Mouse (Mus musculus): ENCODE results near the gene Arsk. TPM values are rescaled to one million over a fixed set of nuclear protein-coding genes. Genes with fewer than 3 reads are reported as not detected.

Arsk gene
- polyA plus RNA-seq (2014; fragmentation: Nextera tagmentation; extraction: Ambion mirVana), result 5.0 and 5.5 TPM in 2 replicates

DNA sequence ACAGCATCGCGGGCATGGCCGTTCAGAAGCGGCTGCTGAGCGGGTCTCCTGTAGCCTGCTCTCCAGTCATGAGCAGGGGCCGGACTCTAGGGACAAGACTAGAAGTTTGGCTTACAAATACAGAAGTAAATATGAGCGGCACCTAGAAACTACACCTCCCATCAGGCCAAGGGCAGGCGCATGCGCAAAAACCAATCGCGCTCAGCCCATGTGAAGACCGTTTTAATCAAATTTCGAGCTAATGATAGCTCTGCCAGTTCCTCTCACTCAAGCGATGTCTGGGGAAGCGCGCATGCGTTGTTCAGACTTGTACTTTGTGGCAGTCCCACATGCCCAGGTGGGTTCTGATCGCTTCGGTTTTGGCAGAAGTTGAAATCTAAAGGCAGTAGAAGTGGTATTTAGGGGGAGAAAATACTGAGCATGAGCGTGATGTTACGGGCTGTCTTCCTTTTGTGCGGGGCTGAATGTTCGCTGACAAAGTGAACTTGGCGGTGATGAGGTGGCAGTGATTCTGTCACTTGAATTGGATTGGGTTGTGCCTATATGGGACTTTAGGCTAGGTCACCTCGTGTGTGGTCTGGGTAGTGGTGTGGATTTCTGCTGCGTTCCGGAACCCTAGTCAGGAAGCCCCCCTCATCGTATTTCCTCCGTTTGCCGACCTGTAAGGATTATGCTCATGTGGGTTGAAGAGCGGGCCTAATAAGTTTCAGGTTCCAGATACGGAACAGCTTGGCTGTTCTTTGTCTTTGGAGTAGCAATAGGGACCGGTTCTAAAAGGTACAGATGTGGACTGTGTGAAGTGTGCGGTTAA is at the start of gene Arsk, which contains the start of gene Ttc37:
Gene Arsk, minus strand, starts transcription at position 168 of the 811 bp plus-strand sequence.
Gene Ttc37, plus strand, starts transcription at position 242 of the 811 bp plus-strand sequence.
- Histone ChIP-seq H3K4me1 (replicated peaks; ENCODE audit: control insufficient read depth, insufficient read depth, low read length) (no peaks in the 10 kb centered on the region), H3K4me3 (ENCODE audit: low read depth, low read length) (peak within 1 kb of the TSS; percentile 65), H3K27me3 (ENCODE audit: control insufficient read depth, insufficient read depth, low read length) (no peaks in the 10 kb centered on the region), H3K9ac (ENCODE audit: low read depth, low read length) (peak within 1 kb of the TSS; percentile 67), H3K9me3 (ENCODE audit: control insufficient read depth, low read length) (no peaks in the 10 kb centered on the region), H3K4me2 (replicated peaks; ENCODE audit: low read depth, low read length) (peak within 1 kb of the TSS; percentile 64), H3K36me3 (ENCODE audit: control insufficient read depth, insufficient read depth, low read length) (no peaks in the 10 kb centered on the region), H3K27ac (ENCODE audit: low read depth, low read length) (peak within 1 kb of the TSS; percentile 42; the same call in 1 of the 2 replicates)
- peak; percentile 96 for DNase-seq (ENCODE audit: low spot score)
- ATAC-seq (ENCODE audit: low FRiP score), result peak; percentile 96
- WGBS, result 2% methylated on average over 34 of the region's 34 CpGs

DNA sequence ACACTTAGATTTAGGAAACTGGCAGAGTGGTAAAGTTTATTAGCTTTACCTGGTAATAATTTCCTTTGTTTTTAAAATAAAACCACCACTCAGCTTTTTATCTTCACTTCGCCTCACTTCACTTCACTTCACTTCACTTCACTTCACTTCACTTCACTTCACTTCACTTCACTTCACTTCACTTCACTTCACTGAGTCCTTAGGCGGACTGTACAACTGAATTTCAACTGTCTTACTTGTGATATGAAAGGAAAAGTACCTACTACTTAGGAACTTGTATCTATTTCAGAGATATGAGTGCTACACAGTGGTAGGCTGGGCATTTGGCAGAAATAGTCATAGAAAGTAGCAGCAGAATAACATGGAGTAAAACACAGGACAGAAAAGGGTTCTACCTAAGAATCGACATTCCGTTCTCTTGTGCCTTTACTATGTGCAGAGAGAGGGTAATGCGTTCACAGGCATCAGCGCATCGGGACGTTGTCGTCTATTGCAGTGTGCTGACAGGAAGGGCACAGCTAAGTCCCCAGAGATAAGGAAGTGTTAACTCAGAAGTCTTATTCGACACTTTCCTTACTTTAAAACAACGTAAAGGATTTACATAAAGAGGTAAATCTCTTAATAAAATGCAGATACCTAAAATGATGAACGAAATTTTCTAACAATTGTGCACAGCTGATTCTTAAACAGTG is 42.8 kb upstream of the Arsk start:
- 92% methylated on average over 12 of the region's 12 CpGs for WGBS
- DNase-seq (ENCODE audit: low spot score), result no peak
- no peak for ATAC-seq (ENCODE audit: low FRiP score)
- Histone ChIP-seq H3K4me1 (replicated peaks; ENCODE audit: control insufficient read depth, insufficient read depth, low read length) (no peaks in the 10 kb centered on the region), H3K27me3 (ENCODE audit: control insufficient read depth, insufficient read depth, low read length) (no peaks in the 10 kb centered on the region), H3K9ac (ENCODE audit: low read depth, low read length) (no peak overlapping the region), H3K36me3 (ENCODE audit: control insufficient read depth, insufficient read depth, low read length) (no peaks in the 10 kb centered on the region), H3K4me3 (ENCODE audit: low read depth, low read length) (no peak overlapping the region), H3K27ac (ENCODE audit: low read depth, low read length) (no peak overlapping the region), H3K9me3 (ENCODE audit: control insufficient read depth, low read length) (no peaks in the 10 kb centered on the region), H3K4me2 (replicated peaks; ENCODE audit: low read depth, low read length) (no peak overlapping the region)

DNA sequence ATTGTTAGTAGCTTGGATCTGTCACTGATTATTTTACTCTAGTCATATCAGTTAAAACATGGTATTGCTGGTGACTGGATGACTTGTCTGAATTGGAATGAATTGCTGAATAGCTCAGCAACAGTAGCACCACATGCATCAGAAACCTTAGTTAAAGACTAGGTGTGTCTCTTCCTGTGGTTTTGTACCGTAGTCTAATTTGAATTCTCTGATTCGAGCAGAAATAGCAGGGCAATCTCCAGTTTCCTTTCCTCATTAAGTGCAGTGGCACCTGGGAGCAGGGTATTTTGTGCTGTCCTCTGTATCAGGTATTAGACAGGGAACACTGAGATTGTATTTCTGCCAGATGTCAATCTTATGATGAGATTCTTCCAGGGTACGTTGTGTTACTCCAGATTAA is 40.4 kb upstream of the Arsk start:
- Histone ChIP-seq H3K36me3 (ENCODE audit: control insufficient read depth, insufficient read depth, low read length) (no peaks in the 10 kb centered on the region), H3K4me3 (ENCODE audit: low read depth, low read length) (no peak overlapping the region), H3K9me3 (ENCODE audit: control insufficient read depth, low read length) (no peaks in the 10 kb centered on the region), H3K9ac (ENCODE audit: low read depth, low read length) (no peak overlapping the region), H3K4me1 (replicated peaks; ENCODE audit: control insufficient read depth, insufficient read depth, low read length) (no peaks in the 10 kb centered on the region), H3K4me2 (replicated peaks; ENCODE audit: low read depth, low read length) (no peak overlapping the region), H3K27me3 (ENCODE audit: control insufficient read depth, insufficient read depth, low read length) (no peaks in the 10 kb centered on the region), H3K27ac (ENCODE audit: low read depth, low read length) (no peak overlapping the region)
- ATAC-seq (ENCODE audit: low FRiP score) (no peak), DNase-seq (ENCODE audit: low spot score) (no peak)
- whole genome bisulfite sequencing, result 88% methylated on average over 3 of the region's 3 CpGs

DNA sequence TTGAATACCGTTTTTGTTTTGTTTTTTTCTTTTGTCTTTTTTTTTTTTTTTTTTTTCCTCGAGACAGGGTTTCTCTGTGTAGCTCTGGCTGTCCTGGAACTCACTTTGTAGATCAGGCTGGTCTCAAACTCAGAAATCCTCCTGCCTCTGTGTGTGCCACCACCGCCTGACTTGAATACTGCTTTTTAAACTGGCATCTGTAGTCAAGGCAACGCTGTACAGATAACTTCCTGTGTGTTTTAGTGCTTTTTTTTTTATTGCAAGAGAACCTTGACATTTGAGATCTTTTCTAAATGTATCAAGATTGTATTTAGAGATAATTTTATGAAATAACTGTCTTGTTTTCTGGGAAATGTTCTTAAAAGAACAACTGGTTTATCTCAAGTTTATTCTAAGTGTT is 34.0 kb upstream of the Arsk start:
- no peaks in the 10 kb centered on the region for H3K27me3 ChIP-seq (ENCODE audit: control insufficient read depth, insufficient read depth, low read length)
- H3K4me1 ChIP-seq (replicated peaks; ENCODE audit: control insufficient read depth, insufficient read depth, low read length), result no peaks in the 10 kb centered on the region
- H3K27ac ChIP-seq (ENCODE audit: low read depth, low read length), result no peak overlapping the region
- no peak overlapping the region for H3K4me3 ChIP-seq (ENCODE audit: low read depth, low read length)
- 92% methylated on average over 4 of the region's 4 CpGs for WGBS
- DNase-seq (ENCODE audit: low spot score), result no peak
- no peak overlapping the region for H3K4me2 ChIP-seq (replicated peaks; ENCODE audit: low read depth, low read length)
- no peak for ATAC-seq (ENCODE audit: low FRiP score)
- H3K9me3 ChIP-seq (ENCODE audit: control insufficient read depth, low read length), result no peaks in the 10 kb centered on the region
- no peak overlapping the region for H3K9ac ChIP-seq (ENCODE audit: low read depth, low read length)
- no peaks in the 10 kb centered on the region for H3K36me3 ChIP-seq (ENCODE audit: control insufficient read depth, insufficient read depth, low read length)

DNA sequence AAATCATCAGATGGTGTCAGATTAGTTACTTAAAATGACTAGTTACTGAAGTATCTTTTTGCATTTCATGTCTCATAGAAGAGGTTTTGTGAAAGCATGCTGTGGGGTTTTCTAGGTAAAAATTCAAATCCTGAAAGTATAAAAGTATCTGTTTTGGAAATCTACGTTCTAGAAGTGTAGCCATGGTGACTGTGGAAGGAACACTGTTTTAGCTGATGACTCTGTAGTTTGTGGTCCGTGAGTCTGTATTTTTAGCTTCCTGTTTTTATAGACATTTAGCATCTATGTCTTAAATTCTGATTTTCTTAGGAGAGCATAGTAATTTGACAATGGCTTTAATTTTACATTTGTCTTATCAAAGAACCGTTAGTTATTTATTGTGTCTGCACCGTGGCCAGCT is 30.3 kb upstream of the Arsk start:
- Histone ChIP-seq H3K36me3 (ENCODE audit: control insufficient read depth, insufficient read depth, low read length) (0 out of 2 replicates have a peak, but pooled peaks cover 2% of the 10 kb centered on the region), H3K4me3 (ENCODE audit: low read depth, low read length) (no peak overlapping the region), H3K9ac (ENCODE audit: low read depth, low read length) (no peak overlapping the region), H3K4me2 (replicated peaks; ENCODE audit: low read depth, low read length) (no peak overlapping the region), H3K4me1 (replicated peaks; ENCODE audit: control insufficient read depth, insufficient read depth, low read length) (no peaks in the 10 kb centered on the region), H3K27me3 (ENCODE audit: control insufficient read depth, insufficient read depth, low read length) (no peaks in the 10 kb centered on the region), H3K27ac (ENCODE audit: low read depth, low read length) (no peak overlapping the region), H3K9me3 (ENCODE audit: control insufficient read depth, low read length) (no peaks in the 10 kb centered on the region)
- ATAC-seq (ENCODE audit: low FRiP score) (no peak), DNase-seq (ENCODE audit: low spot score) (no peak)
- WGBS, result 94% methylated on average over 4 of the region's 4 CpGs

DNA sequence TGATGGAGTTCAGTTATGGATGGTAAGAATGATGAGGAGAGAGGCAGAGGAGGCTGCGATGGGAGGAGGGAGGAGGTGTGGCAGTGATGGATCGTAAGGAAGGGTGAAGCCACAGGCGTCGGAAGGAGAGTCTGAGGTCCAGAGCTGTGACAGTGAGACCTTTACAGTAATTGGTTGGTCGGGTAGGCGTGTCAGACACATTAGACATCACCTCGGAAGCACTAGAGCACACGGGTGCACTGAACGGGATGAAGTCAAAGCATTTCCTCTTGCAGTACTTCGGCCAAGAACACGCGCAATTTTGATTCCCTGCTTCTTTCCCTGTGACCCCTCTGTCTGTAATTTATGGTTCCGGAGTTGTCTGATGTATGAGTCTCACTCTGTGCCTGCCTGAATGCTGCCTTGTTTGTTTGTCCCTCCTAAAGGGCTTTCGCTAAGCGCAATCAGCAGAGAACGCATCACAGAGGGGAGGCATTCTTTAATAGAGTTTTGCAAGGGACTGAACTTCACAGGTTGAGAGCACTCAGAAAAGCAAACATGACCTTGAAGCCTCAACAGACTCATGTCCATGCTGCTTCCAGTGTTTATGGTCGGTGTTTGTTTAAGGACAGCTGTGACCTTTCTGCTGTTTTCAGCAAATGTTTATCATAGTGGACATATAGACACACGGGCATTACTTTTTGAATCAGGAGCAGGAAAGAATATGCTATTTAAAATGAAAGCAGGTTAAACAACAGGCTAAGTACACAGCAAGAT is 10.8 kb upstream of the Arsk start:
- WGBS, result 92% methylated on average over 18 of the region's 18 CpGs
- Histone ChIP-seq H3K9ac (ENCODE audit: low read depth, low read length) (no peak overlapping the region), H3K9me3 (ENCODE audit: control insufficient read depth, low read length) (no peaks in the 10 kb centered on the region), H3K36me3 (ENCODE audit: control insufficient read depth, insufficient read depth, low read length) (no peaks in the 10 kb centered on the region), H3K4me1 (replicated peaks; ENCODE audit: control insufficient read depth, insufficient read depth, low read length) (no peaks in the 10 kb centered on the region), H3K27ac (ENCODE audit: low read depth, low read length) (no peak overlapping the region), H3K4me2 (replicated peaks; ENCODE audit: low read depth, low read length) (no peak overlapping the region), H3K4me3 (ENCODE audit: low read depth, low read length) (no peak overlapping the region), H3K27me3 (ENCODE audit: control insufficient read depth, insufficient read depth, low read length) (no peaks in the 10 kb centered on the region)
- DNase-seq (ENCODE audit: low spot score) (no peak), ATAC-seq (ENCODE audit: low FRiP score) (no peak)

DNA sequence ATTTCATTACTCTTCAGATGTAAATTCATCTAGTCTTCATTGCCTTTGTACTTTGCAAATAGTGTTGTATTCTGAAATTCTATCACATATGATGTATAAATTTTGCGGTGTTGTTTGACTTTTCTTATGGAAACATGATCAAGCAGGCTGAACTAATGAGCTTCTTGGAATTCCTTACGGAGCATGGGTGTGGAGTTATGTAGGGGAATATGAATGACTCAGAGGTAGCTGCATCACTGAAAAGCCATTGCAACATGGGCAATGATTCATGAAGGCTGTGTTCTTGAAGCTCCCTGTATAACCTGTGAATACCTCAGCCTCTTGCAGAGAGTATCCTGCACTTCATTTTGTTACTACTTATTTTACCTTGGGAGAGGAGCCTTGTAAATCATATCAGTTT is 3.5 kb upstream of the Arsk start:
- no peak for DNase-seq (ENCODE audit: low spot score)
- Histone ChIP-seq H3K4me3 (ENCODE audit: low read depth, low read length) (no peak overlapping the region), H3K9ac (ENCODE audit: low read depth, low read length) (no peak overlapping the region), H3K9me3 (ENCODE audit: control insufficient read depth, low read length) (no peaks in the 10 kb centered on the region), H3K4me2 (replicated peaks; ENCODE audit: low read depth, low read length) (no peak overlapping the region), H3K27me3 (ENCODE audit: control insufficient read depth, insufficient read depth, low read length) (no peaks in the 10 kb centered on the region), H3K27ac (ENCODE audit: low read depth, low read length) (no peak overlapping the region), H3K36me3 (ENCODE audit: control insufficient read depth, insufficient read depth, low read length) (no peaks in the 10 kb centered on the region), H3K4me1 (replicated peaks; ENCODE audit: control insufficient read depth, insufficient read depth, low read length) (no peaks in the 10 kb centered on the region)
- ATAC-seq (ENCODE audit: low FRiP score), result no peak
- WGBS, result 91% methylated on average over 2 of the region's 2 CpGs

DNA sequence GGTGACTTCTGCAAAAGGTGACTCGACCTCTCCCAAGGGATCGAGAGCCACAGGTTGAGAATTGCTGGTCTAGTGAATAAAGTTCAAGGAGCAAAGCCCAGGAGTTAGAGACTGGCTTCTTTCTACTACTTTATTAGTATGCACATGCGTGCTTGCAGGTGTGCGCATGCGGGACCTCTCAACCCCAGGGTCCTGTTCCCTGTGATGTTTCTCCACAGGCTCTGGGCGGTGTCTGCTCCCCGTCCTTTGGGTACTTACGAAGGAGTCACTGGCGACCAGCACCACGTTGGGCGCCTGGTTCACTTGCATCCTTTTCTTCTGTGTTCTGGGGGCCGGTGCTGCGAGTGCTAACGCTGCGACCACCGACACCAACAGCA is 356 bp downstream of the Arsk start:
- Histone ChIP-seq H3K27me3 (ENCODE audit: control insufficient read depth, insufficient read depth, low read length) (no peaks in the 10 kb centered on the region), H3K27ac (ENCODE audit: low read depth, low read length) (peak overlapping the region; percentile 42; the same call in 1 of the 2 replicates), H3K9ac (ENCODE audit: low read depth, low read length) (peak overlapping the region; percentile 60), H3K4me1 (replicated peaks; ENCODE audit: control insufficient read depth, insufficient read depth, low read length) (no peaks in the 10 kb centered on the region), H3K36me3 (ENCODE audit: control insufficient read depth, insufficient read depth, low read length) (no peaks in the 10 kb centered on the region), H3K9me3 (ENCODE audit: control insufficient read depth, low read length) (no peaks in the 10 kb centered on the region), H3K4me2 (replicated peaks; ENCODE audit: low read depth, low read length) (peak overlapping the region; percentile 44), H3K4me3 (ENCODE audit: low read depth, low read length) (peak overlapping the region; percentile 65)
- 3% methylated on average over 16 of the region's 16 CpGs for WGBS
- DNase-seq (ENCODE audit: low spot score) (no peak), ATAC-seq (ENCODE audit: low FRiP score) (peak; percentile 87)
